Mouse (Mus musculus) lung, postnatal 0 days (tissue): Measurements from ENCODE around the gene Rapgef6.

Experiments used
- CTCF ChIP-seq: IDR thresholded peaks from 2 replicates; pipeline ENCODE4 v1.5.1; 2016; ENCODE audit warnings: antibody characterized with exemption, mild to moderate bottlenecking
- EP300 ChIP-seq: IDR thresholded peaks from 2 replicates; pipeline ENCODE4 v1.6.1; 2016; ENCODE audit warnings: antibody characterized with exemption, mild to moderate bottlenecking, control low read depth

- TF ChIP-seq CTCF (no peak), EP300 (no peak)
These were observed 171.6 kb downstream of the Rapgef6 start for GRCm38 (mm10) chr11:54694291-54694690.
